Mouse (Mus musculus): ENCODE results near the gene Sphkap. TPM values are rescaled to one million over a fixed set of nuclear protein-coding genes. Genes with fewer than 3 reads are reported as not detected.
A peak's percentile ranks its signal among the peaks of the same experiment; 100 is the strongest.

Sphkap gene
- total RNA-seq (2021): 5.3 TPM in 2 replicates
- long read RNA-seq, partial matches to known transcripts: 0 of 1 reads
- long read RNA-seq, other reads (novel, unspliced or antisense): 1 of 1 reads

DNA sequence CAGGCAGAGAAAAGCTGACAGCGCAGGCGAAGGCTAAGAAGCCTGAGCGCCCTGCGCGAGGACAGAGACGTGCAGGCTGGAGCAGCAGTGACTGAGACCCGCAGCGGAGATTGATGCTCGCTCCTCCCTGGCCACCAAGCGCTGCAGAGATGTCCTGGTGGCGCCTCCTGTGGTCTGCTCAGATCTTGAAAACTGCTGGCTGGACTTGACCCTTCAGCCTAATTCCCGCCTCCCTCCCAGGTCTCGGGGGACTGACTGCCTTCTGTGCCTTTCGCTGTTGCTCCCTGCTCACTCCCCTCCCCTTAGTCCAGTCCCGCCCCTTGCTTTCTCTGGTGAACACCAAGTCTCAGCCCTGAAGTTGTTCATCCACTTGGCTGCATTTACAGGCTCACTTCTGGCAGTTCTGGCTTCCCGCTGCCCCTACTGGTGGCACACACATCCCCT lies at the start of gene Sphkap:
Sphkap (minus strand) TSS at position 180 of the 444 bp plus-strand sequence.
- DNase-seq: peak; percentile 44

DNA sequence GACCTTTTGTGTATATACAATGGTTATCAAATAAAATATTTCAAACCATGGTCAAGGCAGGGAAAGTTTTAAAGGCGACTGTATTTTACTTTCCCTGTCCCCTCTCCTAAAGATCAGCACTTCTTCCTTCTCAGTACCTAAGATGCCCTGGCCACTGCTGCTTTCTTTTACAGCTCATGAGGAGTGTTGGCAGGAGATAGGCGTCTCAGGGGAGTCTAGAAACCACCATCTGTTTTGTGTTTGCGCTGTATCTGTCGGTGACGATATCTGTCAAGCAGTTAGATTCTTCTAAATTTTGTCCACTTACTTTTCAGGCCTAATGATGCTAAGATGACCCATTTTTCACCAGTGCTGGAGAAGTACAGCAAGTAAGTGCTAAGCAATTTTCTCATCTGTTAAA lies 43.3 kb upstream of the Sphkap start:
- no peak for DNase-seq

DNA sequence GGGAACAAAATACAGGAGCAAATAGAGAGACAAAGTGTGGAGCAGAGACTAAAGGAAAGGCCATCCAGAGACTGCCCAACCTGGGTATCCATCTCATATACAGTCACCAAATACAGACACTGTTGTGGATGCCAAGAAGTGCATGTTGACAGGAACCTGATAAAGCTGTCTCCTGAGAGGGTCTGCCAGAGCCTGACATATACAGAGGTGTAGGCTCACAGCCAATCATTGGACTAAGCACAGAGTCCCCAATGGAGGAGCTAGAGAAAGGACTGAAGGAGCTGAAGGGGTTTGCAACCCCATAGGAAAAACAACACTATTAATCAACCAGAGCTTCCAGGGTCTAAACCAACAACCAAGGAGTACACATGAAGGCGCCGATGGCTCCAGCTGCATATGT lies 32.4 kb upstream of the Sphkap start:
- no peak for DNase-seq

DNA sequence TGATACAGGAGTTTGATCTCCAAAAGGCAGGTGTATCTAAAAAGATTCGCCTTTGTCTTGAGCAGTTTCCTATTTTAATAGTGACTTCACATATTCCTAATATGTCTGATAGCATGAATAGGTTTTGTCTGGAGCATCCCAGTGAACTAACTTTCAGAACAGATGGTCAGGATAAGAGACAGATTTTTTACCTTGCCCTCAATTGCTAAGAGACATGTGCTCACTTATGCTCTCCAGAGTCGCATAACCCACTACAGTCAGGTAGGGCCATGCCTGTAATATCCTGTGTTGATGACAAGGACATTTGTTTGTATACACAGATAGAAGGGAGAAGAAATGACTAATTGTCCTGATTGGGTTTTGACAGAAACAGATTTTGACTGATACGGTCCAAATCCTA lies 25.9 kb upstream of the Sphkap start:
- DNase-seq: no peak

DNA sequence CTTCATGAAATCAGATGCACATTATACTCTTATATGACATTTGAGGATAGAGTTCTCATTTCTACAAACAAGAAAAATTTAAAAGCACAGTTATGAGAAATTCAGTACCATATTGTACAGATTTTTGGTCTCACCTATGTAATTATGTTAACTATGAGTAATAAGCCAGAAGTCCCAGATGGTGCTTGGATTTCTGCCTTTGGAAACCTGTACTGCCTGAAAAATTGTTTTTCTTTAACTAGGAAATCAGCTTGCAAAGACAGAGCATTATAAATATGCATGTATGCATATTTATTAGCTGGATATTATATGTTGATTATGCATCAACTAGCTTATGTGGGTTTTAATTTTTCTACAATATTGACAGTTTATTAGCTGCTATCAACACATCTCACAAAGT lies 21.9 kb upstream of the Sphkap start:
- no peak for DNase-seq

DNA sequence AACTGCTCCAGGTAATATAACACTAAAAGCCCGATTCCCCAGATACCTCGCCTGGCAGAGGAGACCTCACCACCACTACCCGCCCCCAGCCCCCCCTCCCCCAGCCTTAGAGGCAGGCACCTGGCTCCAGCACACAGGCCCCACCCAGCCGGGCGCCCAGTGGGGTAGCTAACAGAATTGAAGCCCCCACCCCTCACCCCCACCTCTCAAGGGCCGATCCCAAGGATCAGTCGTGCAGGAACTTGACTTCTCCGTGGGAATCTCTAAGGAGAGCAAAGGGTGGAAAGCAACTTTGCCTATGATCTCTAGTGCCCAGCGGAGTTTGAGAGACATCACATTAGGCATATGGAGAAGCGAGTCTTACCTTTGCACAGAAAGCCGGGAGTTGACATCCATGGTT lies 384 bp downstream of the Sphkap start:
- DNase-seq: no peak

DNA sequence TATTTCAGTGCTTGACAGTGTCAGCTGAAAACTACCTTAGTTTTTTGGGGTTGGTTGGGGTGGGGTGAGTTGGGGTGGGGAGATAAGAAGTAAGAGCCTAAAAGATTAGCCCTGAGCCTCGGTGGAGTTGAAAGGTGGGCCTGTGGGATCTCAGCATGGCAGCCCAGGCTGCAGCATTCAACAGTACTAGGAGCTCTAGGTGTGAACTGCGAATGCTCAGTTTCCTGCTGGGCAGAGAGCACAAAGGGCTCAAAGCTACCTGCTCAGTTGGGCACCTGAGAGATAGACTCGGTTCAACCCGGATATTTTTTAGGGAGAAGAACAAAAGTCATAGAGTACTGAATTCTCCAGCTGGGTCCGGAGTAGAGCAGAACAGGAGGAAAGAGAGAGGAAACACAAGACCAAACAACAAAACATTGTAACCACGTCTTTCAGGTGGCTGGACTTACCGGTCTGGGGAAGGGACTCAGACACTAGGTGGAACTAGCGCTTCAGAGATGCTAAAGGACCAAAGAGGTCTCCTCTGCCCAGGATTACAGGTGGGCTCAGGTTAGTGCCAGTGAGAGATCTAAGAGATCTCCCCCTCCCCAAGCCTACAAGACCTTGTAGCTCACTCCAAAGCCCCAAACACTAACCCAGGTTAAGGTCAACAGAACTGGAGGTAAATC lies 984 bp downstream of the Sphkap start:
- DNase-seq: no peak

DNA sequence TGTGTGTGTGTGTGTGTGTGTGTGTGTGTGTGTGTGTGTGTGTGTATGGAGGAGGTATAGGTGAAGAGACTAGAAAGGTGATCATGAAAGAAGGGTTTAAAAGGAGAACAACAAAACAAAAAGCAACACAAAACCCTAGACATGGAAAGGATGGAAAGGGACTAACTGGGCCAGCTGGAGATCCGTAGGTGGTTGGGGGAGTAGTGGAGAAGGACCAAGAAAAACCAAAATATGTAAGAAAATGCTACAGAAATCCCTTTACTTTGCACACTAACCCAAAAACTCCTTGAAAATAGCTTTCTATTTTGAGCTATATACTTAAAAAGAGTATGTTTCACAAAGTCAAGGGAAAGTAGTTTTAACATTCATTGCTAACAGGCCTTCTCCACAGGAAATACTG lies 6.9 kb downstream of the Sphkap start:
- DNase-seq: no peak

DNA sequence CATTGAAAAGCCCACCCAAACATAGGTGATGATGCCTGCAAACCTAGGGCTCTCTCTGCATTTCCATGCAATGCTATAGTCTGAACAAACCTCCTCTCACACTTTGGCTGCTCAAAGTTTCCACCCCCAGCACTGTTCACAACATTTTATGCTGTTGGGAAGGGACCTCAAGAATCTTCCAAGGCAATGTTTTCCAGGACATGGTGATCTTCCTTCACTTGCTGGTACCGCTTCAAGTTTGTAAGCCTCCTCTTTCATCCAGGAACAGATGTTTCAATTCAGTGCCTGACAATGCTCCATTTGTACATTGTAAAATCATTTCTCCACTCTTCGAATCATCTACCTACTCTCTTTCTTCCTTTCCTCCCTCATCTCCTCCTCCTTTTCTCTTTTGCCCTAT lies 11.7 kb downstream of the Sphkap start:
- no peak for DNase-seq

DNA sequence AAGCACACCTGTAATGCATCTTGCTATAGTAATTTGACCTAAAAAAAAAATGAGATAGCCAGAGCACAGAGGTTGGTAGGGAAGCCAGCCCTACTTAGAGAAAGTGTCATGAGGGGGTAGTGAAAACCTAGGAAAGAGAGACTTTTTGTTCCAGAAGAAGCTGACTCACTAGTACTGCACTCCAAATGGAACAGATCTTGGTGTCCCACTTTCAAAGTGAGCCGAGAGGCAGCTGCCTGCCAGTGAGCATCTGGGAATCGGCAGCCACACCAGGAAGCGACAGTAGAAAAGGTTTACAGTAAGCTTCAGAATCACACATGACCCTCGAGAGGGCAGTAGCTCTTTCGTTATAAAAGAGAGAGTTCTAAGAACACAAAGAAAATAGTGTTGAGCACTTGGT lies 12.4 kb downstream of the Sphkap start:
- DNase-seq: no peak

DNA sequence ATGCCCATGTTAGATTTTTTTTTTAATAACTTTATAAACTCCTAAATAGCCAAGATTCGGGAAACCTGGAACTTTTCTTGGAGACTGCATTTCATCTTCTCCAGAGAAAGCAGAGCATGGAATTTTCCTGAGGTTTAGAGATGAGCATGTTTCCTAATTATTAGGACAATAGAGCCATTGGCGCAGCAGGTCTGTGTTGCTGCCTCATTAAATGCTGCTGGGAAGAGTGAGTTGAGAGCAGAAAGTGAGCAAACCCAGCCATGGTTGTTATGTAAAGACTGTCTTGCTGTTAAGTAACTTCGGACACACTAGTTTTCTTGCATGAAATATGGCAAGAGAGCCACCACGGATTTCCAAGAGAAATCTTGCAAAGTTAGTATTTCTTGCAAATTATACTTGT lies 18.6 kb downstream of the Sphkap start:
- no peak for DNase-seq

DNA sequence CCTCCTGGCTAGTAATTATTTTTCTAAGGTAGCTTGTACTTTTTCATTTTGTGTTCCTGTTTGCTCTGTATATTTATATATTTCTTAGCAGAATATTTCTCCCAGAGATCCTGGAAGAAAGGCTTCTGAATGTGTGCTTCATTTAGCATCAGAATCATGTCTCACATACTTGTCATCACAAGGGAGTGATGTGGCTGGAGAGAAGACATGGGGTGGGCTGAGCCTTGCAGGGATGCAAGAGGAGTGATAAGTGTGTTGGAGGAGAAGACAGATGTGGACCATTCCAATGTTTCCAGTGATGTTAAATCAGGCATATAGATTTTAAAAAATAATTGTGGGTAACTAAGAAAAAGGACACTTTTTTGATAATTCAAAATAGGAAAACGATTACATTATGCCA lies 30.6 kb downstream of the Sphkap start:
- no peak for DNase-seq

DNA sequence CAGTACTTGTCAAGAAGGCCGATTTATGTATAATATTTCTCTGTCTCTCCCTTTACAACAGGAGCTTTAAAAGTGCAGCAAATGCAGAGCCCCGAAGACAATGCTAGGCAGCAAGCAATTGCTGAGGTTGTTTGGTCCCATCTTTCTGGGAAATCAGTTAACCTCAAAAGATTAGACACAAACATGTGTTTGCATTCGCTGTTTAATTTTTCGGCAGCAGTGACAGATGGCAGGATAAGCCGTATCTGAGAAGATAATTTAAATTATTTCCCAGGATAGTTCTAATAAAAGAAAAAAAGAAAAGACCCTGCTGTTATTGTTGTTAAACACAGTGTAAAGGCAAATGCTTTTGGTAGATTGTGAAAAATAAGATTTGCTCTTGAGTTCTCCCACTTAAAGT lies 41.5 kb downstream of the Sphkap start:
- no peak for DNase-seq

DNA sequence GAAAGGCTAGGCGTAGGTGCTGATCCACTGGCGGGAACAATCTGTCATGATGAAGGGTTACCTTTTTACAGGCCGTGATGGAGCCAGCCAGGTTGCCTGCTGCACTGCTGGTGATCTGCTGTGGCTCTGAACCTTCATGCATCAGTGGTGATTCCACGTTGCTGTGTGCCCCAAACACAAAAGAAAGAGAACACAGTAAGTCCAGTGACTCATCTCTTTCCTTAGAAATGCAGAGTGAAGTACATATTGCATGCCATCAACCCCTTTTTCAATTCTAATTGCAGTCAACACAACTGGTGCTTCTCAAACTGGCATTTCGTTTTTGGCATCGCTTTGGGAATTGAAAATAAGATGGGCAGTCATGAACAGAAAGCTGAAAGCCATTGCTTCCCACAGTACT lies 45.8 kb downstream of the Sphkap start:
- DNase-seq: no peak

DNA sequence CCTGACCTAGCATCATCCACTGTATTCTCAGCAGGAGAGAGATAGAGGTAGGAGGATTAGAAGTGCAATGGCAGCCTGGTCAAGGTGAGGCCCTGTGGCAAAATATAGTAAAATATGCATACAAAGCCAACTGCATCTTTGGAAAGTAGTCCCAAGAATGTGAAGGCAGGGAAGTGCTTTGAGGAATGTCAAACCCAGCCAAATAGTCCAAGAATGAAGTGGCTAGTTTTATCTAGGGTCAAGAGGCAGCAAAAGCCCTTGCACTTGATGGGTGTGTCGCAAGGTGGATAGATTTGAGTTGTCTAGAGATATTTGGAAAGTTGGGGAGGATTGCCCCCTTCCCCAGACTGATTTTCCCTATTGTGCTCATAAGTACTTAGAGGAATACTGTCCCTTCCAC lies 61.5 kb downstream of the Sphkap start:
- DNase-seq: no peak

DNA sequence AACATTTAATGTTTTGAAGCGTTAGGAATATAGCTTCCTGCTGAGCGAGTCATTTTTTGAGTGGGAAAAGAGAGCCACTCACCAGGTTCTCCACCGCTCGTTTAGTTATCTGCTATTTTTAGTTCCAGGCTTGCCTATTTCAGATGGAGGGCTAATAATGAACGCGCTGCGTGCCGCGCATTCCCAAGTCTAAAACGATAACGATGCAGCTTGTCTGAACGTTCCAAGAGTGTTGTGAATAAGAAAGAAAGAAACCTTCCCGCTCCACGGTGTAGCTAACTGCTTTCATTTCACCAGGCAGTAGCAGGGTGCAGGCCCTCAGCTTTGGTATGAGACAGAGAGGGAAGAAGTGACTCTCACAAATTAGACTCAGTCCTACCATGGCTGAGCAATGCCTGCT lies 62.4 kb downstream of the Sphkap start:
- DNase-seq: no peak

DNA sequence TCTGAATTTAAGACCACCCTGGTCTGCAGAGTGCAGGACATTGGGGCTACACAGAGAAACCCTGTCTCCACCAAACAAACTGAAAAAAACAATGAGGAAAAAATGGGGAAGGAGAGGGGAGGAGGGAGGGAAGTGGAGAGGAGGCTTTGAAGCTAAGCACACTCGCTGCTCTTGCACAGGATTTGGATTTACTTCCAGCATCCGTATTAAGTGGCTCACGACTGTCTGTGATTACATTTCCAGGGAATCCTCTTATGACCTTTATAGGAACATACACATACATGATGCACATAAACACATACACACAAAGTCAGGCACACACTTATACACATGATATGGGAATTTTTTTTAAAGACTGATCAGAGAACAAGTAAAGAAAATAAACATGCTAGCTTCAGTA lies 62.9 kb downstream of the Sphkap start:
- no peak for DNase-seq

DNA sequence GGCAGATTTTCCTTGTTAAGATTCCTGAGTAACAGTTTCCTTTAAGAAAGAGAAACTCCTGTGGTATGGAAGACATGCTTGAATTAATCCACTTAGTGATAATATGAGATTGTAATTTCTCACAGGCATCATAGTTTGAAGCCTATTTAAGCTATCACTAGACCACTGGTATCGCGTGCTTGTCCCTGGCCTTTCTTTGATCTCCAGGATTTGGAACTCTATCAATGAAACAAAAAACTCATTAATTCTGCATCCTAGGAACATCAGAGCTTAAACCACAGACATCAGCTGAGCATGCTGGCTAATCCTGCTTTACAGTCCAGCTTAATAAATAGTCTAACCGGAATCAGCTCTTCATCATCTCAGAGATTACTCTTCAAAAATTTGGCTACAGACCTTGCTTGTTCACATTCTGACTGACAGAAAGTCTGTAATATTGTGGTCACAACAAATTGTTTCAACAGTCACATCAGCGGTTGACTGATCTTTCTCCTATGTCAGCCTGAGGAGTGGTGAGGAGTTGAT lies 65.2 kb downstream of the Sphkap start:
- no peak for DNase-seq

DNA sequence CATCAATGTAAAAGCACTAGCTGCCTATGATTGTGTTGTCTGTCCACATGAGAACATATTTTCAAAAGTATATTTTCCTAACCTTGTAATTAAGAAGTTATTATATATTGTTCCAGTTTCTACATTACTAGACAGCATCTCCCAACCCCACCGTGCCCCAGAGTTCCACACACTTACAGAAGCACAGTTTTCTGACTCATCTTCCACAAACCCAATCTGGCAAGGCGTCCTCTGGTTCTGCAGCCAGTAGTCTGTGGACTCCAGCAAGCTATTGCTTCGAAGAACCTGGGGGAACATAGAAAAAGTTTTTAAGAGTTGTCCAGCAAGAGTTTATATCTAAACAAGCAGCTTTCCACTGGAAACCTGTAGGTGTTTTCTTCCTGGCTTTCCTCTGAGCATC lies 68.6 kb downstream of the Sphkap start:
- no peak for DNase-seq

DNA sequence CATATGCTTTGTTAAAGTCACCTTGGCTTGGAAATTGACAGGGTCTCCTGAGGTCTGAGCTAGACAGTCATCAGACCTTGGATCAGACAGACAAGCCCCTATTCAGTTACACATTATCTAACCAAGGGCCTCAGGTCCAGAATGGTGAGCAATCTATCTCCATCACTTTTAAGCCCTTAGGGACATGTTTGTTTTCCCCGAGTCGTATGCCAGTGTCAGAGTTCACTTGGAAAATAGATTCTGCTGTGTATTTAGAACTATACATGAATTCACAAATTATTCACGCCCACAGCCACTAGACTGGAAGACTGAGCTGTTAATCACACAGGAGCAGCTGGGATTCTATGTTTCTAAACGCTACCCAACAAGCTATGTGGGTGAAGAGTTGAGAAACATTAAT lies 91.1 kb downstream of the Sphkap start:
- DNase-seq: no peak

DNA sequence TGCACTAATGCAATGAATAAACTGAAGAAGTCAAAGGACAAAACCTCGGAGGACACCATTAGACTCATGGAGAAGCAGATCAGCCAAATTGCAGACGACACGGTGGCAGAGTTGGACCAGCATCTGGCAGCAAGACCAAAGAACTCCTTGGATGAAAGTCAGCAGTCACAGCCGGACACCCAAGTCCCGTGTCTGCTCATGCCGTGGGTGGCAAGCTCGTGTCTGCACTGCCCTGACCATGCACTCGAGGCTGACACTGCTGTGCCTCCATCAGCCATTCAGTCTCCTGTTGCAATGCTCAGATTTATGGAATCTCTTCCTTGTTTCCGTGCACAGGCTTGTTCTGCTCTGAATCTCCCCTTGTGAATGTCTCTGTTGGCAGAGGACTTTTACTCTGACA lies 92.9 kb downstream of the Sphkap start:
- peak; percentile 1 for DNase-seq

DNA sequence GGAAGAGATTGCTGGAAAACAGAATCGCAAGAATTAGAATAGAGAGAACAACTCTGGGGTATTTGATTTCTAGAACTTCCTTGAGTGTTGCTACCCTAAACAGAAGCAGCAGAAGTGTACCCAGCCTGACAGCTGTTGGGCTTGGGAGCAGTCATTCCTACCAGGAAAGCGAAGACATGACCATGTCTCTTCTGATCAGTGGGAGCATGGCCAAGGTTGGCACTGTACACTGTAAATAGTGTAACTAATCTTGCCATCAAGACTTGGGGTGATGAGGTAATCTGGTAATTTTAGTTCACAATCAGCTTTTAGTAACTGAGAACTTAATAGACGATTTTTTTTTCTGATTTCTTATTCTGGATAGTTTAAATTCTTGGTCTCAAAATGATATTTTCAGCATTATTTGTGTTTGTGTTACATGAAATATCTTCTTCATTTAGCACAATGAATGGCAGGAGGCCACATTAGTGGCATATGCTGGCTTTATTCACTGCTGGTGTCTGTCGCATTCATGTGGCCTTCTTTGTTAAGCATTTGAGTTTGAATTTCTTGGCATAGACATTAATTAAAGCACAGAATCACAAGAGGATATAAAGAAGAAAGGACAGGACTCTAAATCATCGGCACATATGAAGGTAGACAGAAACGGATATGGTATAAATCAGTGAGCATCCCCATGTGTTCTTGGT lies 96.2 kb downstream of the Sphkap start:
- no peak for DNase-seq

DNA sequence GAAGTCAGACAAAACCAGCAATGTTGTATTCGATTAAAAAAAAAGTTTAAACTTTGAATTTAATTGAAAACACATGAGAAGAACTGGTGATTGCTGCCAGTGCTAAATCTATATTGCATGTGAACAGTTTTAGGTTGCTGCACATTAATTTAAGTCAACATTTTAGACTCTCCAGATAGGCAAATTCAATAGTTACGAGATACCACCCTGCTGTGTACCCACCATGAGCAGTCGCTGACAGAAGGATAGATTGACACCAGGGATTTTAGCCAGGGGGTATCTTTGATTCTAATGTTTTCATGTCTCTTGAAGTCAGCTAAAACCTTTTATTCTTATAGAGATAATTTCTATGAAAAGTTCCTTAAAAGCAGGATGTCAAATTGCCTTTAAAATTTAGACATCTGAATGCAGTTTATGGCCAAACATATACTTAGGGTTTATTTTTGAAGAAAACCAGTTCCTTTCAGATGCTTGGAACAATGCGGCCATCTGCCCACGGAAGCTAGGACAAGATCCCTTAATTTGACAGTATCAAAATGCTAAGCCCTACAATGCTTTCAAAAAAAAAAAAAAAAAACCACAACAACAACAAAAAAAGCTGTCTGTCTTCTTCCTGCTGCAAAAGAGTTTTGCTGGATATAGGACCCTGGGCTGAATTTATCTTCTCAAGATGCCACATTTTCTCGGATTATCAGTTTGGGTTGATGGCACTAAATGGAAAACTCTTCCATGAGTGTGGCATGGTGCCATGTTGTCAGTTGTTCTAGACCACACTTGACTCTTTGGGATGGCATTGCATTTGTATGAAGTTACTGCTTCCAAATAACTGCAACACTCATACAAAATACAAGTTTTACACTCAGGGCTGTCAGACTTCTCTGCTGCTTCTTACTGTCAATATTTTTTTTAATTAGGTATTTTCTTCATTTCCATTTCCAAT lies 110.6 kb downstream of the Sphkap start:
- DNase-seq: no peak

Data from adrenal gland, postnatal 25 days (tissue).